Mouse (Mus musculus) MEL (cell line): ENCODE measurements around the gene Gm17509.

ENCODE experiments used
- CTCF ChIP-seq, 3 experiments: IDR thresholded peaks in 2 of 3; conservative IDR thresholded peaks in 1 of 3; 2 replicates each; pipeline ENCODE4 v1.5.1; 2011 to 2012; ENCODE audit warnings: low read length in 3 of 3, low read depth in 2 of 3, mild to moderate bottlenecking in 2 of 3, improper control_type of control experiment in 1 of 3, inconsistent platforms in 1 of 3, mixed read lengths in 1 of 3, moderate library complexity in 1 of 3; ENCODE audit not compliant: control insufficient read depth in 1 of 3, insufficient read depth in 1 of 3, poor library complexity in 1 of 3, severe bottlenecking in 1 of 3
- EP300 ChIP-seq, 2 experiments: IDR thresholded peaks; 2 replicates each; pipeline ENCODE4 v1.6.1; 2011; ENCODE audit warnings: improper control_type of control experiment in 2 of 2, low read length in 2 of 2, low read depth in 1 of 2, mild to moderate bottlenecking in 1 of 2
- KAT2A ChIP-seq: conservative IDR thresholded peaks from 2 replicates; pipeline ENCODE4 v1.6.1; 2012; ENCODE audit warnings: low read depth, low read length, improper control_type of control experiment, inconsistent platforms
- POLR2A ChIP-seq, 2 experiments: IDR thresholded peaks; 2 replicates each; pipeline ENCODE4 v1.6.1; 2011 to 2012; ENCODE audit warnings: low read length in 2 of 2, mild to moderate bottlenecking in 2 of 2, control low read depth in 1 of 2, improper control_type of control experiment in 1 of 2, low read depth in 1 of 2, moderate library complexity in 1 of 2; ENCODE audit not compliant: control insufficient read depth in 1 of 2, insufficient read depth in 1 of 2, poor library complexity in 1 of 2
- RCOR1 ChIP-seq: IDR thresholded peaks from 2 replicates; pipeline ENCODE4 v1.6.1; 2012; ENCODE audit warnings: low read depth, mild to moderate bottlenecking, inconsistent platforms, low read length, improper control_type of control experiment
- SIN3A ChIP-seq: IDR thresholded peaks from 2 replicates; pipeline ENCODE4 v1.6.1; 2012; ENCODE audit warnings: low read length, improper control_type of control experiment, inconsistent platforms
- TCF12 ChIP-seq: IDR thresholded peaks from 2 replicates; pipeline ENCODE4 v1.6.1; 2014; ENCODE audit warnings: low read depth, mild to moderate bottlenecking, inconsistent platforms, low read length, improper control_type of control experiment, moderate library complexity

- no peak for TF ChIP-seq CTCF (IDR thresholded peaks at IDR 0.05 in 2 of 3, conservative IDR thresholded peaks at IDR 0.05 in 1 of 3; ENCODE audit: control insufficient read depth in 1 of 3, insufficient read depth in 1 of 3, low read depth in 2 of 3, low read length in 3 of 3, poor library complexity in 1 of 3, severe bottlenecking in 1 of 3)
- no peak for TF ChIP-seq EP300 (IDR thresholded peaks at IDR 0.05; ENCODE audit: low read depth in 1 of 2, low read length in 2 of 2)
- TF ChIP-seq SIN3A: no peak
- TF ChIP-seq TCF12: no peak
- TF ChIP-seq POLR2A (IDR thresholded peaks at IDR 0.05; ENCODE audit: control insufficient read depth in 1 of 2, insufficient read depth in 1 of 2, low read depth in 1 of 2, low read length in 2 of 2, poor library complexity in 1 of 2): no peak
- no peak for TF ChIP-seq KAT2A
- no peak for TF ChIP-seq RCOR1
These were observed 21.7 kb upstream of the Gm17509 start for GRCm38 (mm10) chr13:117242621-117243020.
